Mouse (Mus musculus): ENCODE results near the gene Pmfbp1.

- TF ChIP-seq POLR2A (IDR thresholded peaks at IDR 0.05; ENCODE audit: borderline replicate concordance, extremely low read depth, insufficient read depth, insufficient read length, poor library complexity, severe bottlenecking): no peak
- TF ChIP-seq CTCF (IDR thresholded peaks at IDR 0.05; ENCODE audit: borderline replicate concordance, extremely low read depth, insufficient read depth, insufficient read length): no peak
These were observed 70.1 kb downstream of the Pmfbp1 start for GRCm38 (mm10) chr8:109563881-109564280.
